Mouse (Mus musculus) bone marrow macrophage, adult 2 months (primary cell): ENCODE data around the gene Rhbdd1.

Experiments
- CTCF ChIP-seq: IDR thresholded peaks from 2 replicates; pipeline ENCODE4 v1.5.1; 2012; ENCODE audit warnings: low read depth, mild to moderate bottlenecking, low read length, moderate library complexity
- POLR2A ChIP-seq: IDR thresholded peaks from 2 replicates; pipeline ENCODE4 v1.6.1; 2012; ENCODE audit warnings: mild to moderate bottlenecking, low read depth, low read length, borderline replicate concordance

DNA sequence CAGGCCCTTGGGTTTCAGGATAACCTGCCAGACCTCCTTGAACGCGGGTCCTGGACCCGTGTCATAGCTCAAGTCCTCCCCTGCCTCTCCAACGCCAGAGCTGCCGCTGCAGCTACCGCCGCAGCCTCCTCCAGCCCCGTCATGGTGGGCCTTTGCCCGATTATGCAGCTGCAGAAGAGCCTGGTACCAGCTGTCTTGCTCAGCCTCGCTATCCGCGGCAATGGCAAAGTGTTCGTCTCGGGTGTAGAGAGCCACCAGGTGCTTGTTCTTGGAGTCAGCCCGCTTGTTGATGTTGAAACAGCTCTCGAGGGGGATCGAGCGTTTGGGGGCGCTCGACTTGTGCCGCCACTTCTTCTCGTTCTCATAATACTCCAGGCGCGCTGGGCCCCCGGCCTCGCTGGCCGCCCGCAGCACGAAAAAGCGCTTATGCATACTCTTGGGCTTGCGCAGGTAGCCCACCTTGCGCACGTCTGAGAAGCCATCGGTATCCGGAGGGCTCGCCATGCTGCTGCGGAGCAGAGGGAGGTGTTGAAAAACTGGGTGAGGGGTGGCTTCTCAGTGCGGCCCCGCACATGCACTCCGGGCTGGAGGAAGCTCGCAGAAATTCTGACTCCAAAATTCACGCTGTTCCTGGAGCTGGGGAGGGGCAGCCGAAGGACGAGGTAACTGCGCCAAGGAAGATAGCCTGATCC lies 26.1 kb upstream of the Rhbdd1 start:
- TF ChIP-seq POLR2A: no peak
- TF ChIP-seq CTCF: no peak
